Mouse (Mus musculus) sigmoid colon, adult 10 weeks (tissue): ENCODE data around the gene Pcbp3. TPM values are rescaled to one million over a fixed set of nuclear protein-coding genes. Genes with fewer than 3 reads are reported as not detected.

Experiments used
- polyA plus RNA-seq: library from polyadenylated mRNA; stranded (reverse); fragments of 350-450 nt; fragmentation: Illumina TruSeq; extraction: RNeasy Lipid Tissue Mini Kit (QIAGEN cat#74804); gene quantifications from one replicate; pipeline ENCODE4 v1.2.3, GENCODE M21; 2014; ENCODE audit warnings: low read depth, low replicate concordance

Pcbp3 gene
- polyA plus RNA-seq = 3.4 TPM

GRCm38 (mm10) chr10:76961790-76962489 lies at the start of gene Pcbp3:
Gene Pcbp3 (minus strand): TSS chr10:76961887.

GRCm38 (mm10) chr10:76725682-76726285 lies 235.9 kb downstream of the Pcbp3 start, which contains the start of gene Col6a1:
Gene Col6a1 (minus strand): TSS chr10:76726168.

Other genes with a start within 250 kb of the Pcbp3 start
- gene Col6a1, start 235.7 kb downstream of the Pcbp3 start, polyA plus RNA-seq = 19.8 TPM
- gene Slc19a1, start 70.4 kb upstream of the Pcbp3 start, polyA plus RNA-seq = 0.60 TPM
- 0.88 TPM for gene Col18a1, start 204.7 kb upstream of the Pcbp3 start, polyA plus RNA-seq